Mouse (Mus musculus) heart, postnatal 0 days (tissue): Measurements from ENCODE around the gene Uri1. TPM values are rescaled to one million over a fixed set of nuclear protein-coding genes. Genes with fewer than 3 reads are reported as not detected.

Experiments used
- ATAC-seq: fragments of 200-750 bp; cut with Nextera tagmentation; 2 replicates; pipeline ENCODE4 v1.8.0; 2017; ENCODE audit warnings: low read depth, moderate number of reproducible peaks, moderate library complexity; ENCODE audit not compliant: insufficient read depth
- DNase-seq: peaks from one replicate; pipeline ENCODE4 v3.0.0-alpha.2; 2016; ENCODE audit warnings: low spot score
- H3K27ac ChIP-seq: fragments of 300-500 bp; sonication (generic); 2 replicates; pipeline ENCODE4 v1.5.1; 2014; ENCODE audit warnings: low read depth, mild to moderate bottlenecking
- H3K27me3 ChIP-seq: fragments of 300-500 bp; sonication (generic); 2 replicates; pipeline ENCODE4 v1.6.1; 2014; ENCODE audit warnings: low read length, mixed read lengths; ENCODE audit not compliant: control insufficient read depth, insufficient read depth
- H3K36me3 ChIP-seq: fragments of 300-500 bp; sonication (generic); replicated peaks from 2 replicates; pipeline ENCODE4 v1.6.1; 2014; ENCODE audit warnings: low read length, mixed read lengths; ENCODE audit not compliant: control insufficient read depth, insufficient read depth
- H3K4me1 ChIP-seq: fragments of 300-500 bp; sonication (generic); 2 replicates; pipeline ENCODE4 v1.6.1; 2014; ENCODE audit warnings: antibody characterized with exemption; ENCODE audit not compliant: control insufficient read depth, insufficient read depth
- H3K4me2 ChIP-seq: fragments of 300-500 bp; sonication (generic); 2 replicates; pipeline ENCODE4 v1.6.1; 2014; ENCODE audit warnings: low read depth, mild to moderate bottlenecking, low read length, moderate library complexity
- H3K4me3 ChIP-seq: fragments of 300-500 bp; sonication (generic); 2 replicates; pipeline ENCODE4 v1.5.1; 2014; ENCODE audit warnings: low read depth, low read length
- H3K9ac ChIP-seq: fragments of 300-500 bp; sonication (generic); replicated peaks from 2 replicates; pipeline ENCODE4 v1.6.1; 2014; ENCODE audit warnings: low read depth, low read length, mixed read lengths
- H3K9me3 ChIP-seq: fragments of 300-500 bp; sonication (generic); replicated peaks from 2 replicates; pipeline ENCODE4 v1.6.1; 2016; ENCODE audit warnings: low read length; ENCODE audit not compliant: control insufficient read depth
- CTCF ChIP-seq: IDR thresholded peaks from 2 replicates; pipeline ENCODE4 v1.5.1; 2016; ENCODE audit warnings: antibody characterized with exemption, control low read depth, low read depth
- EP300 ChIP-seq: IDR thresholded peaks from 2 replicates; pipeline ENCODE4 v1.6.1; 2016; ENCODE audit warnings: antibody characterized with exemption, low read depth
- WGBS: fragments of 180-500 bp; shearing (Covaris S2); extraction: QIAGEN DNeasy Blood & Tissue Kit; methylation state at CpG from one replicate; pipeline ENCODE4 v1.1.7; 2014; 5-methylcytosine and 5-hydroxymethylcytosine counted together
- polyA plus RNA-seq: library from polyadenylated mRNA; unstranded; fragments of >200 nt; fragmentation: Nextera tagmentation; extraction: Ambion mirVana; gene quantifications from 2 replicates; pipeline ENCODE4 v1.2.1, GENCODE M21; 2015
- total RNA-seq: library from RNA; depleted of rRNA; stranded (reverse); fragments of >200 nt; gene quantifications from 2 replicates; pipeline ENCODE4 v1.2.3, GENCODE M21; 2014; ENCODE audit warnings: low replicate concordance

Uri1 gene
- total and polyA plus RNA-seq, 2 experiments from 2014 or later: 22.2 to 25.3 TPM

DNA sequence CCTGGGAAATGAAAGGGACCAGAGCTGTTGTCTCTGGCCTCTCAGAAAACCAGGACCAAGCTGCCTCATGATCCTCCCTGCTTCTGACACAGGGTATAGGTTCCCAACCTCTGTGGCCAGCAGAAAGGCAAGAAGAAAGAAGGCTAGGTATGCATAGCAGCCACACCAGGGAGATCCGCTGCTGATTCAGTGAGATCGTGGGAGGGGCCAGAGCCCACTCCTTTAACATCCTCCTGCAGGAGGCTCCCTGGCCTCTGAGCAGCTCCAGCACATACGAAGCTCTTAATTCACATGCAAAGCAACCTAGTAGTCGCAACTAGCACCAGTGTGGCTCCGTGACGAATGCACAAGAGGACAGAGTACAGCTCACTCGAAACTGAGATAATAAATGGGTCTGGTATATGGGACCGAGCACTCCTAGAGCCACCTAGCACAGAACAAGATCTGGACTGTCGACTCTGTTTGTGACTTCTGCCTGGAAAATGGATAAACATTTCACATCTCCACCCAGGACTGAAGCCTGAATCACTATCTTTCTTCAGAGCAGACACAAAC is 89.5 kb downstream of the Uri1 start:
- H3K9ac ChIP-seq: no peak overlapping the region
- no peak for TF ChIP-seq CTCF
- no peak for TF ChIP-seq EP300
- no peak overlapping the region for H3K27ac ChIP-seq
- H3K4me3 ChIP-seq: no peak overlapping the region
- H3K9me3 ChIP-seq: no peaks in the 10 kb centered on the region
- DNase-seq (no peak), ATAC-seq (no peak)
- 70% methylated on average over 9 of the region's 9 CpGs for WGBS
- H3K27me3 ChIP-seq: no peaks in the 10 kb centered on the region
- no peak overlapping the region for H3K4me2 ChIP-seq
- no peaks in the 10 kb centered on the region for H3K36me3 ChIP-seq
- 0 out of 2 replicates have a peak, but pooled peaks cover 5% of the 10 kb centered on the region for H3K4me1 ChIP-seq

DNA sequence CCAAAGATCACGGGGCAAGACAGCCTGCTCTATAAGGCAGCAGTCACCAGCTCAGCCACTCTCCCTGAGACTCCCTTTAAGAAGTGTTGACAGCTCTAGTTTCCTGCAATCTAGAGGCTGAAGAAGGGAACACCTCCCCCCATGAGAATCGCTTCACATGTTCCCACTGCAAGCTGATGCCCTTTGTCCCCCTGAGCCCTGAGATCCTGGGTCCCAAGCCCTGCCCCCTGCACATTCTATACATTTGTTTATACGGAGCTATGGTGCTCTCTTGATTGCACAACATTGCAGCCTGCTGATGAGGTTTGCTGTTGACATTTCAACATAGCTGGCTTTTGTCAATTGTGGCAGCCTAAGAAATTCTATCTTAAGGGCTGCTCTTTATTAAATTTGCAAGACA is 91.7 kb downstream of the Uri1 start:
- Histone ChIP-seq H3K9me3 (no peaks in the 10 kb centered on the region), H3K4me2 (no peak overlapping the region), H3K4me1 (0 out of 2 replicates have a peak, but pooled peaks cover 5% of the 10 kb centered on the region), H3K27me3 (no peaks in the 10 kb centered on the region), H3K27ac (no peak overlapping the region), H3K36me3 (no peaks in the 10 kb centered on the region), H3K4me3 (no peak overlapping the region), H3K9ac (no peak overlapping the region)
- ATAC-seq (no peak), DNase-seq (peak; percentile 16)
- 12% methylated on average over 3 of the region's 3 CpGs for WGBS
- TF ChIP-seq CTCF: no peak
- no peak for TF ChIP-seq EP300

DNA sequence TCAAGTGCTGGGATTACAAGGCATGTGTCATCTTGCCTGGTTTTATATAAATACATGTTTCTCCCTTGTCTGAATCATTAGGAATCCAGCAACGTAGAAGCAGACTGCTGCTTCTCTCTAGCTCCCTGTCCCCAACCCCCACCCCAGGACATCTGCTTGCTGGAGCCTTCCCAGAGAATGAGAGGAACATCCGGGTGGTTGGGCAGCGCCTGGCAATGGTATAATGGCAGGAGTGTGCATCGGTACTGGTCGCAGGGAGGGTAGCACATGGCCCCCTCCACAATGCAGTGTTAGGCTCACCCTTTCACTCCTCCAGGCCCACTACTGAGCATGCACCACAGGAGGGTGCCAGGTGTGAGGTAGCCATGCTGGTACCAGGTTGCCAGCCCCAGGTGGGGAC is 93.6 kb downstream of the Uri1 start:
- TF ChIP-seq EP300: no peak
- TF ChIP-seq CTCF: no peak
- DNase-seq (no peak), ATAC-seq (no peak)
- Histone ChIP-seq H3K4me1 (0 out of 2 replicates have a peak, but pooled peaks cover 5% of the 10 kb centered on the region), H3K36me3 (no peaks in the 10 kb centered on the region), H3K27me3 (no peaks in the 10 kb centered on the region), H3K4me2 (no peak overlapping the region), H3K4me3 (no peak overlapping the region), H3K9ac (no peak overlapping the region), H3K9me3 (no peaks in the 10 kb centered on the region), H3K27ac (no peak overlapping the region)
- 43% methylated on average over 5 of the region's 5 CpGs for WGBS

DNA sequence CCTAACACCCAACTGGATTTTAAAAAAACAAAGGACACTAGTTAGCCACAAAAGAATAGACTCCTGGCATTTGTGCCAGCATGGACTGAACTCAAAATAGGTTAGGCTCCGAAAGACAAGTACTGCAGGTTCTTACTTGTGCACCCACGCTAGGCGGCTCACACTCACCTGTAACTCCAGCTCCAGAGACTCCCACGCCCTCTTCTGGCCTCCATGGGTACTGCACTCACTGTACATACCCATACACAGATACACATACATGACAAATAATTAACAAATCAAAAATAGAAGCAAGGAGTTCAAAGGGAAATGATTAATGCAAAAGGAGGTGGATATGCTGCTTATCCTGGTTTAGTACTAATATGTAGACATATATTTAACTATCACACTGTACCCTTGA is 100.4 kb downstream of the Uri1 start:
- WGBS: 71% methylated on average over 4 of the region's 4 CpGs
- TF ChIP-seq EP300 (no peak), CTCF (no peak)

DNA sequence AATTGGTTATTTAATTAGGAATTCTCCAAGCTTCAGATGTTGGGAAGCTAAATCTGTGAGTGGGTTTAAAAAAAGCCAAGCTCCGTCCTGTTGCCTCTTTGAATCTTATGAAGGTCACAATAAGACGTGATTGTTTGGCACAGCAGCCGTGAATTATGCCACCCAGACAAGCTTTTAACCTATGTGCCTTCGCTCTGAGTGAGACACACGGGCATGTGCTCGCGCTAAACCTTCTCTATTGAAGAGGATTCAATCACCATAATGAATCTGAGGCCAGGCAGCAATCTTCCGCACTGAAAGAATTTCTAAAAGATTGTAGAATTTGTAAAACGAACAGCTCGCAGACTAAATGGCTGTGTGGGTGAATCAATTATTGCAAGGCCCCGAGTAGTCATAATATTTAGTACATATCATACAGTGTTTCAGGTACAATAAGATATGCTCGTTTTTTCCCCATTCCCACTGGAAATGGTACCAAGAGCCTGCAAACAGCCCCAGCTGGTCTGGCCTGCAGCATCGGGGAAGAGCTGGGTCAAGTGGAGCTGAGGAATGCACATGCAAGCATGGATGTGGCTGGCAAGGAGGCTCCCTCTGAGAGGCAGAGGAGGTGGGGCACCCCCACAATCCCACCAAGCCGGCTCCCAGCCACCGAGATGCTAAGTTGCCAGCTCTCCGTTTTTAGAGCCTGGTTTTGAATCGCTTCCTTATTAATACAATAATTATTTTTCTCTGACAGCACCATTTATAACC is 101.5 kb downstream of the Uri1 start:
- Histone ChIP-seq H3K27me3 (no peaks in the 10 kb centered on the region), H3K4me2 (no peak overlapping the region), H3K36me3 (no peaks in the 10 kb centered on the region), H3K27ac (no peak overlapping the region), H3K9ac (no peak overlapping the region), H3K4me1 (no peaks in the 10 kb centered on the region), H3K9me3 (0 out of 2 replicates have a peak, but pooled peaks cover 4% of the 10 kb centered on the region), H3K4me3 (no peak overlapping the region)
- ATAC-seq (no peak), DNase-seq (no peak)
- WGBS: 77% methylated on average over 17 of the region's 17 CpGs
- TF ChIP-seq CTCF (no peak), EP300 (no peak)

More for the DNA sequence above, 100.4 kb downstream of the Uri1 start:
- no peak overlapping the region for H3K27ac ChIP-seq
- H3K9ac ChIP-seq: no peak overlapping the region
- DNase-seq (no peak), ATAC-seq (no peak)
- no peaks in the 10 kb centered on the region for H3K36me3 ChIP-seq
- no peaks in the 10 kb centered on the region for H3K4me1 ChIP-seq
- H3K27me3 ChIP-seq: no peaks in the 10 kb centered on the region
- no peak overlapping the region for H3K4me2 ChIP-seq
- no peak overlapping the region for H3K4me3 ChIP-seq
- 0 out of 2 replicates have a peak, but pooled peaks cover 4% of the 10 kb centered on the region for H3K9me3 ChIP-seq
